Mouse (Mus musculus): ENCODE measurements around the gene Hist1h1b.

GRCm38 (mm10) chr13:21784311-21784710, 3.9 kb upstream of the Hist1h1b start:
- no peak for TF ChIP-seq CTCF (IDR thresholded peaks at IDR 0.05; ENCODE audit: control insufficient read depth, insufficient read depth, insufficient read length)
- TF ChIP-seq MYOG (IDR thresholded peaks at IDR 0.05; ENCODE audit: control insufficient read depth, extremely low read depth, insufficient read length): no peak
- no peak for TF ChIP-seq MYOD1 (IDR thresholded peaks at IDR 0.05; ENCODE audit: control insufficient read depth, insufficient read length, low read depth)
- TF ChIP-seq MAX (IDR thresholded peaks at IDR 0.05): no peak
- TF ChIP-seq USF1 (IDR thresholded peaks at IDR 0.05; ENCODE audit: low read depth): no peak

Measured in C2C12 (cell line).